Mouse (Mus musculus): ENCODE data around the gene Mphosph10.

Gene Mphosph10

DNA sequence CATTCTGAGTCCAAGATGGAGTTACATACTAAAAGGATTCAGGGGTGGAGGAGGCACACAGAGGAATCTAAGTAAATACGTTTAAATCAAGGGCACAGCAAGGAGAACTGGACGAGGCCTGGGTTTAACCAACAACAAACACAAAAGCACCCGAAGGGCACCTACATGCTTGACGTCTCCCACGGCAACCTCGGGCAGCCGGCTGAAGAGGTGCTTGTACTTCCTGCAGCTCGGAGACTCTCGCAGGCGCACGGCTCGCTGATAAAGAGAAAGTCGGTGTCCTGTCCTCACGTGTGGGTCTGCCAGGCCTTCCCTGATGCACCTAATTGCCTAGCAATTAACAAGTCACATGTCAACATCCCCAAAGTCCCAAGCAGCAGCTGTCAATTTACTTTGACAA, 37.9 kb downstream of the Mphosph10 start:
- no peak for ATAC-seq (ENCODE audit: insufficient number of reproducible peaks, low FRiP score, low TSS enrichment)

DNA sequence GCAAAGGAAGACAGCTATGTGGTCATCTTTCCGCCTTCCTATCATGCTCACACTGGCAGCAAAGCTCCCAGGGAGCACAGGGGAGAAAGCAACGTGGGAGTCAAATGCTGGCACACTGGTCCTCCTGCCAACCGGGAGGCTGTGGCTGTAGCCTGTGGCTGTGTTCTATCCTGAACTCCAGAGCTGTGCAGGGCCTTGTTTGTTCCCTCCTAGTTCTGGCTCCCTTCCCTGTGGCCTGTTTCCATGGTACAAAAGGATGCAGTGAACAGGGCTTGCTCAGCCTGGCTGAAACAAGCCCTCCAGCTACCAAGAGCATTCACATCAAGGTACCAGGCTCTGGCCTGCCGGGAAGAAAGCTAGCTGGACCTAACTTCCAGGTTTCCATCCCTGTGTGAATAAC, 41.0 kb downstream of the Mphosph10 start:
- peak; percentile 90 for ATAC-seq (ENCODE audit: insufficient number of reproducible peaks, low FRiP score, low TSS enrichment)

DNA sequence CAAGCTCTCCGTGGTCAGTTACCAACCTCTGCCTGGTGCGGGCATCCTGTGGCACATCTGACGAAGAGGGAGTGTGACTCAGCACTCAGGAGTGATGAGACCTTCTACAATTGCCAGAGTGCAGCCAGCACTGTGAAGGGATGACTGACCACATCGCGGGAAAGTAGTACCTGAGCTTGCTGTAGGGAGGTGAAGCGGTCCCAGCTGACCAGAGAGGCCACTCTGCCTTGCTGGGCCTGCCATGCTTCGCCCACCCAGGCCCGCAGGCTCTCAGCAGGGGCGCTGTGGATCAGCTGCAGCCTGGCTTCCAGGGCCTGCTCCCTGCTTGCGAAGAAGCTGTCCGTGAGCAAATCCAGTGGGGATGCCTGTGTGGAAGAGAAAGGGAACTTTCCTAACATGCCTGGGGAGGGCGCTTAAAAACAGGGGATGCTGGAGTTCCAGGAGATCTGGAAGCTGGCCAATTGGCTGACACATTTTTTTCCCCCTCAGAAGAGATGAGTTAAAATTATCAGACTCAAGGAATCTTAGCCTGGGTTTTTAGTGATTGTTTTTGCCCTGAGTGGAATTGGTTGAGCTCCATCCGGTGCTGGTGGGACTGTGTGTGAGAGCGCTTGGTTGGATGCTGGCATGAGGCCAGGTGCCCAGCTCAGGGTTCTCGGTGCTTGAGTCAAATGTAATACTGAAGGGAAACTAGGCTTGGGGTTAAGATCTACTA, 42.8 kb downstream of the Mphosph10 start:
- ATAC-seq (ENCODE audit: insufficient number of reproducible peaks, low FRiP score, low TSS enrichment) = no peak

DNA sequence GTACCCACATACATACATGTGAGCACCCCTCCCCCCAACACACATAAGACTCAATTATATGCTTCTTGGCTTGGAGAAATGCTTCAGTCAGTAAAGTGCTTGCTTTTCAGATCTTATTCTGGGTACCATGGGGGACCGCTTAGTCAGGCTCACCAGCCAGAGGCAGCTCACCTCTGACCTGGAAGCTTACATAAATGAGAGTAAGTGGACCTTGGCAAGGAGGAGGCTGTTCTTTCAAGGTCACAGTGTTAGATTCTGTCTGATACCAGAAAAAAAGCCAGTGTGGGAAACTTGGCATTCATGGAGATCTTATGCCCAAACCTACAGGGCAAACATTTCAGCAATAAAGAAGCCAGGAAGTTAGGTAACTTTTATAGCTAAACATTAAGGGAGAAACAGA, 44.3 kb downstream of the Mphosph10 start:
- ATAC-seq (ENCODE audit: insufficient number of reproducible peaks, low FRiP score, low TSS enrichment) = no peak

- 0 out of 2 replicates have a peak, but pooled peaks have one; percentile 6 for ATAC-seq (ENCODE audit: insufficient number of reproducible peaks, low FRiP score, low TSS enrichment)
These were observed 59.4 kb downstream of the Mphosph10 start for GRCm38 (mm10) chr7:64332686-64333085.

GRCm38 (mm10) chr7:64331309-64331708, 60.8 kb downstream of the Mphosph10 start:
- no peak for ATAC-seq (ENCODE audit: insufficient number of reproducible peaks, low FRiP score, low TSS enrichment)

DNA sequence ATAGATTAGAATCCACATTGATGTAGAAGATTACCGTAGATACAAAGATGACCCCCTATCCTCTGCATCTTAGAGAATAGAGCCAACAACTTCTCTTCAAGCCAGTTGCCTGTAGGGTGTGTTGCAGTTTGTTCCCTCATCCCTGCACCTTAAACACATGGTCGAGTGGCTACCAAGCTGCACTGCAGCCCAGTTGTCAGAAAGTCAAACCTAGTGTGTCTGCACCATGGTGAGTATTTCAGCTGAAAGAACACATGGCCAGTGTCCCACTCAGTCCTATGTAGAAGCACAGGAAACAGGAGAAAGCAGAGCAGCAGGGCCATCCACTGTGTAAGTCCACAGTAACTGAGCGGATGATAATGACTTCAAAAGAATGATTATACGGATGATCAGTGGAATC, 64.6 kb downstream of the Mphosph10 start:
- no peak for ATAC-seq (ENCODE audit: insufficient number of reproducible peaks, low FRiP score, low TSS enrichment)

GRCm38 (mm10) chr7:64326892-64327291, 65.2 kb downstream of the Mphosph10 start:
- no peak; the same call in 1 of the 2 replicates for ATAC-seq (ENCODE audit: insufficient number of reproducible peaks, low FRiP score, low TSS enrichment)
